Mouse (Mus musculus) regulatory T cell (primary cell): ENCODE results near the gene Cisd3.
"Not testable (repeated sequence)": the region's sequence is repeated elsewhere in the genome, so short reads cannot be mapped to it uniquely, and the experiment has no call there.

Experiments used
- in situ Hi-C: fragments of 300-600 bp; cut with MboI, MseI; formaldehyde crosslinking; loops from one replicate; pipeline ENCODE4 v1.15.1; 2025; ENCODE audit warnings: high pct_unique_total_duplicates

The Cisd3 gene

DNA sequence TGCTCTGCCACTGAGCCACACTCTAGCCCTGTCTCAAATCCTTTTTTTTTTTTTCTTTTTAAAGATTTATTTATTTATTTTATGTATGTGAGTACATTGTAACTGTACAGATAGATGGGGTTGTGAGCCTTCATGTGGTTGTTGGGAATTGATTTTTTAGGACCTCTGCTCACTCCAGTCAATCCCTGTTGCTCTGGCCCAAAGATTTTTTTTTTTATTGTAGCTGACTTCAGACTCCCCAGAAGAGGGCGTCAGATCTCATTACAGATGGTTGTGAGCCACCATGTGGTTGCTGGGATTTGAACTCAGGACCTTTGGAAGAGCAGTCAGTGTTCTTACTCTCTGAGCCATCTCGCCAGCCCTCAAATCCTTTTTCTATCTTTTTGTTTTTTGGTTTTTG lies 24.4 kb downstream of the Cisd3 start:
- in situ Hi-C loops: not testable (repeated sequence)

DNA sequence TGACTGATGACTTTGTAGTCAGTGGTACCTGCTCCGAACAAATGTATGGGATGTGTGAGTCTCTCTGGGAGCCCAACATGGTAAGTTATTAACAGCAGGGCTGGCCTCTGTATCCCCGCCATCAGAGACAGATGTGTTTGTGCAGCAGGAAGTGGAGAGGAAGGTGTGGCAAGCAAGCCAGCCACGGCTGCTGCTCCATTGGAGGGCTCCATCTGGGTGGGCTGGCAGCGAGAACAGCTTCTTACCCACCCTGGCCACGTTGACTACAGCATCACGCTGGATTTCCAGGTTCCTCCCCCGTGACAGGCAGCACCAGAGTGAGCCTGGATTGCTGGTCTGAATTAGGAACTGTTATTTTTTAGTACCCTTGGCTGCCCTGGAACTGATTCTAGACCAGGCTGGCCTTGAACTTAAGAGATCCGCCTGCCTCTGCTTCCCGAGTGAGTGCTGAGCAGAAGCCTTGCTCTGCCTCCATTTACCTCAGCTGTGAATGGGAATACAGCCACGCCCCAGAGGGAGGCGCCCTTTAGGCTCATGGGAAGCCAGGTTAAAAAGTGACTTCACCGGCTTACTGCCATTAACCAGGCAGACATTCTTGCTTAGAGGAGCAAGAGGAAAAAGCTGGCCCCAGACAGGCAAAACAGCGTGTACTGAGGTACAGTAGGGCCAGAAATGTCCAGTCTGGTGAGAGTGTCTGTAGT lies 25.7 kb downstream of the Cisd3 start:
- in situ Hi-C loops: no loop called here

DNA sequence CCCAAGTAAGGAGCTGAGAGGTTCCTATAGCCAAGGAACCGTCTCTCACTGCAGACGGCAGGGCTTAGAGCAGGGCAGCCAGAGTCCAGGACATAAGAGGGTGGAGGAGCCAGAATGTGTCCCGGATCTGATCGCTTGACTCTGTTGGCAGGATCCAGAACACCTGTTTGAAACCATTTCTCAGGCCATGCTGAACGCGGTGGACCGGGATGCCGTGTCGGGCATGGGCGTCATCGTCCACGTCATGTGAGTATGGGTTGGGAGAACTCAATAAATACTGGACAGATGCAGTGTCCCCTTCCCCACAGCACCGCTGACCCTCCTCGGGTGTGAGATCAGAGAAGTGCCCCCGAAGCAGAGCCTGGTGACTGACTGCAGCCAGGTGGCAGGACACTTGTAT lies 26.7 kb downstream of the Cisd3 start:
- in situ Hi-C loops: no loop called here

DNA sequence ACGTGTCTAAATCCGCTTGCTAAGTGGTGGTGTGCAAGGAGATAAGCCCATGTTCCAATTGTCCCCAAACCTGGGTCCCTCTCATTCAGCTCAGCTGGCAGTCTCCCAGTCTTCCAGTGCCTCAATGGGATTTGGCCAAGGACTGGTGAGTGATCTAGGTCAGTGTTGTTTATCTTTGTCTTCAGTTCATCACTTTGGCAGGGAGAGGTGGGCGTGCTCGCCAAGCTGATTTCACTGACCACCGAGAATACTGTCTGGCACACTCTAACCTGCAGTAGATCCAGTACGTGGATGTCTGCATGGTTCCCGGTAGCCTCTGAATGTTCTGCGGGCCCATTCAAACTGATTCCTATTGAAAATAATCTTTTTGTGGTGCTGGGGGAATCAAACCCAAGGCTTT lies 28.3 kb downstream of the Cisd3 start:
- in situ Hi-C loops: no loop called here

DNA sequence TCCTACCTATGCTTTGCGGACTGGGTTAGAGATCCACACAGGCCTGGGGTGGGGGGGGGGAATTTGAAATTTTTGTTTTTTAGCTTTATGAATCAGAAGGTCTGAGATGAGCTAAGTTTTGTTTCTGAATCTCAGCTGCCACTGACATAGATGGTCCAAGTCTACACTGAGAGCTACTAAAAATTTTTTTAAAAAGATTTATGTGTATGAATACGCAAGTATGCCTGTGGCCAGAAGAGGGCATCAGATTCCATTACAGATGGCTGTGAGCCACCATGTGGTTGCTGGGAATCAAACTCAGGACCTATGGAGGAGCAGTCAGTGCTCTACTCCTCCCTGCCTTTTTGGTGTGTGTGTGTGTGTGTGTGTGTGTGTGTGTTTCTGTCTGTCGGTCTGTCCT lies 28.7 kb downstream of the Cisd3 start:
- in situ Hi-C loops: no loop called here

DNA sequence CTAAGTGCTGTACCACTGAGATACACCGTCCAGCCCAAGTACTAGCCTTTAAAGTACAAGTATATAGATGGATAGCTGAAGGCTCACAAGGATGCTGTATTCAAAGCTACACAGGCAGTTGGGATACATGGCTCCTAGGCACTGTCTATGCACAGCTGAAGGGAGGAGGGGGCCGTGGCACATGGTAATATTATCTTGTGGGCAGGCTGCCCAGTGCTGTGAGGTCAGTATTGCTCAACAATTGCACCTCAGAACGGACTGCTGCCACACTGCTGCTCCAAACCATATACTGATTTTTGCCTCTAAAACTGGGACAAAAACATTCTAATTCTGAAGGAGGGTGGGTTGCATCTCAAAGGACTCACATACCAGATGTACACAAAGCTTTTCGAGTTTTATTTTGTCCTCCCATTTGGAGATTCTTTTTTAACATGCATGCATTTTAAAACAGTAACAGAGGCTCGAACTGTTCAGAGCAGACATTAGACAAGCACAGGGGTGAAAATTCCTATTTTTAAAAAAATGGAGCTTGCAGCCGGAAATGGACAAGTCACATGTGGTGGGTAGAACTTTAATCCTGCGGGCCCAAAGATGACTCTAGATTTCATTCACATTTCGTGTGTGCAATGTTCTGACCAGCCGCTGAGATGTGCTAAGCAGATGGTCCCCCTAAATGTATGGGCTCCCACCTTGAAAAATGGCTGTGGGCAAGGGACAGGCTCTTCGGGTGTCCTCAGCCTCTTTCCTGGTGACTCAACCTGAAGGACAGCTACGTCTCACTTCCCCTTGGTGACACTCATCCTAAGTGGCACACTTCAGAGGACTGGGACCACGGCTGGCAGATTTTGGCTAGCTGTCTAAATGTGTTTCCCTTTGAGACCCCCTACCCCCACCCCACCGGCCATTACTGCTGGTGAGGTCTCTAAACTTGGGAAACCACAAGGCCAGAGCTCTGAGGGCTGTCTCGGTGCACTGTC lies 29.4 kb downstream of the Cisd3 start:
- in situ Hi-C loops: no loop called here

DNA sequence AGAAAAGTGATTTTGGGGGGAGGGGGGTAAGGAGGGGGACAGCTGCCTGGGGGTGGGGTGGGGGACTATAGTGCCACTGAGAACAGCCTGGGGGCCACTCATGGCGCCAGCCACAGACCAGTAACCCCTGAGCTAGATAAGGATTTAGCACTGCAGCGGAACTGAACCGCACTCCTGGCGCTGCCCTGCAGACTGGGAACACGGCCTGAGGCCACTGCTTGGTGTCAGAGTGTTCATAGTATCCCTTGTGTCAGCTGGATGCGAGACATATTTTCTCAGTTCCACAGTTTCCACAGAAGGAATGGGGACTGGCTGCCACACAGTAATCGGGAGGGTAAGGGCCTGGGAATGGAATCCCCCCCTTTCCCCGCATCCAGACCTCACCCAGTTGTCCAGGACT lies 30.4 kb downstream of the Cisd3 start:
- in situ Hi-C loops: no loop called here

DNA sequence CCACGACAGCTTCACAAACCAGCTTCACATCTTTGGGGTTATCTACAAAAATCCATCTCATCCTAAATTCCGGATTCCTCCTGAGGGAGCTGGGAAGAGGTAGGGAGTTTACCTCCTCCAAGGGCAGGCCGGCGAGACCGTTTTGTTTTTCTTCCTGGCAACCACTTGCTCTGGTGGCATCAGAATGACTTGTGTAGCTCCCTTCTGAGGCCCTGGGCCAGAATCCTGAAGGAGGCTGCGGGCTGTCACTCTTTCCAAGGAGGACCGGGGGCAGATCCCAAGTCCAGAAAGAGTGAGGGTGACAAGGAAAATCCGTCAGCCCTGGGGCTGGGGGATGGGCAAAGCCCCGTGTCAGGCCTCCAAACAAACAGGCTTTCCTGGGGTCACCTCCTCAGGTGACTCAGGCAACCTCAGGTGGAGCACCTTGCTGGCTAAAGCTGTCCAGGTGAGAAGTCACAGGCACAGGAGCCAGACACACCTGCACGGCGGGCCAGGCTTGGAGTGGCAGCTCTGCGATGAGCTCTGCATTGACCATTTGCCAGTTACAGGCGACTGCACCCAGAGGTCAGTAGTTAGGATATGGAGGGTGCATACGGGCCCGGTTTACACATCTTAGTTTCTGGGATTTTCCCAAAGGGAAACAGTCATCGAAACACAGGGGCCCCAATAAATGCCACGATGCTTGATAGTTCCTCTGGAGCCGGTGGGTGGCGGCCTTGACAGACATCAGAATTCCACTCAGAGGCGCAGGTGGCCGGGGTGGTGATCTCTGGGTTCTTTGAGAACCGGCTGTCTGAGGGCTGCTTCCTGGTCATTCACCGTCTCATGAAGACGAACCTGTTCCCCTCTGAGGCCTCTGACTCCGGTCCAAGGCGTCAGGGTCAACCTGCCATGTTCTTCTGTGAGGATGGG lies 32.0 kb downstream of the Cisd3 start:
- in situ Hi-C loops: no loop called here

DNA sequence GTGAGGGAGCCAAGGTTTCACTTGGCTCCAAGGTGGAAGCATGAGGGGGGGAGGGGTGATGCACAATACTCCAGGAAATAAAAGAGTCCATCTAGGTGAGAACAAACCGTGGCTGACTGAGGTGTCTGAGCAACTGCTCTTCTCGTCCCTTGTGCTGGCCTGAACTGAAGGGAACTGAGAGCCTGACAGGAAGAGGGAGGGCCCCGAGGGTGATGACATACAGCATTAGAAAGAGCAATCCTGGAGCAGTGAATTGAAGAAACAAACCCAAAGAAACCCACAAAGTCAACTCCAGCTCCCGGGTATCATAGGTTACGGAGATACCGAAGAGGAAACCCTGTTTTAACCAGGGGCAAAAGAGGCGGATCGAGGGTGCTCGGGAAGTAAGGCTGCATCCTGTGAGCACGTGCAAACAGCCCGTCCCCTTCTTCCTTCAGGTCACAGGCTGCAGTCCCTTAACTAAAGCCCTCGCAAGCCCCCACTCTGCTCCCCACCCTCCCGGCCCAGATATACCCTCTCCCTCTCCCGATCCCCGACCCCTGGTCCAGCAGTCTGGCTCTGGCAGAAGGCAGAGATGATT lies 32.7 kb downstream of the Cisd3 start:
- in situ Hi-C loops: no loop called here

DNA sequence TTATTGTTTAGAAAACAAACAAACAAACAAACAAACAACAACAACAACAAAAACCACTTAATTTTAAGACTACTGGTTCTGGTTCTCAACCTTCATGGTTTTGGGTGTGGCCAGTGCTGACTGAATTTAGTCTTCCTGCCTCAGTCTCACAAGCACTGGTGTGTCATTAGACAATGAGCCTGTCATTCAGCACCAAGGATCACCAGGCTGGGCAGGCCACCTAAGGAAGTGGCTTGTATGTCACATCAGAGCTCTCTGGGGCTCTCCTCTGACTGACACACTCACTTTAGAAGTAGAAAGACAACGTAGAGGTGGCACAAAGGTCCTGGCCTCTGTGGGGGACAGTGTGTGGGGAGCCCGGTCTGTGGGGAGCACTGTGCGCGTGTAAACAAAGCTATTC lies 33.4 kb downstream of the Cisd3 start:
- in situ Hi-C loops: no loop called here

DNA sequence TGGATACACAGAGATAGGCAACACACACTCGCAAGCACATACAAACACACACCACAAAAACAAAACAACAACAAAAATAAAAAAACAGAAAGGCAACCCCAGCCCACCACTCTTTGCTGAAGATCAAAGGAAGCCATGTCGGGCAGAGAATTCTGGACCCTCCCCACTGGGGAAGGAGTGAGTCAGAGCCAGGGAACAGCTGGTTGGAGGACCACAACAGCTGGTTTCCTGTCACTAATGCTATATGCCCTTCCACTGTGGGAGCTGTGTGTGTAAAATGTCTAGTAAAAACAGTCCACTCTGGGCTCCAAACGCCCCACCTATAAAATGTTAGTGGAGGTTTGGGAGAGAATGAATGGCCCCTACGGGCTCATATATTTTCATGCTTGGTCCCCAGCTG lies 35.7 kb downstream of the Cisd3 start:
- in situ Hi-C loops: no loop called here

DNA sequence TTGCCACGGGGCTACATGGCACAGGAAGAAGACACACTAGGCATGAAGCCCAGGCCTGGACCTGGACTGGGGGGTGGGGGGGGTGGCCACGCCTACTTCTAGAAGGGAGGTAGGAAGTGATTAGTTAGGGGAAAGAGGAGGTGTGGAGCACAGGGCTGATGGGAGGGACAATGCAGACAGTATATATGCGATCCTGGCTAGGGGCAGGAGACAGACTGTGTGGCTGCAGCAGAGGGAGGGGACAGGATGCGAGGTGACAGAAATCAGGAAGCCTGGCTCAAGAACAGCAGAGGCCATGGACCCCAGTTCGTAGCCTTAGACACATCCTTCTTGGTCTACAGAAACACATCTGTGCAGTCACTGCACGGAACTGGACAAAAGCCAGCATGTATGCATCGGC lies 38.1 kb downstream of the Cisd3 start:
- in situ Hi-C loops: no loop called here

DNA sequence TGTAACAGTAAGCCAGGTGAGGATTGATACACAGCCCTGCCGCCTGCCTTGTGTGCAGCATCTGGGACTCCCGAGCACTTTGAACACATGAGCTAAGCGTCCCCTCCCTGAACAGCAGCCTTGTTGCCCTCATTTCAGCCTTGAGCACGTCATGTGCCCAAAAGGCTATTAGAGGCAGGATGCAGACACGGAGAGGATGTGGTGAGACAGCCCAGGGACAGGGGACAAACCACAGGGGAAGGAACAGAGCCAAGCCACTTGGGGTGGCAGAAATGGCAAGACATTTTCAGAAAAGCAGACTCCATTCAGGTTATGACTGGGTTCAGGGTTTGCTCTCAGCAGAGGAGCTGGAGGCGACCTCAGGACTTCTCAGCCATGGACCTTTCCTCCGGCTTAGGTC lies 42.7 kb downstream of the Cisd3 start:
- in situ Hi-C loops: no loop called here

DNA sequence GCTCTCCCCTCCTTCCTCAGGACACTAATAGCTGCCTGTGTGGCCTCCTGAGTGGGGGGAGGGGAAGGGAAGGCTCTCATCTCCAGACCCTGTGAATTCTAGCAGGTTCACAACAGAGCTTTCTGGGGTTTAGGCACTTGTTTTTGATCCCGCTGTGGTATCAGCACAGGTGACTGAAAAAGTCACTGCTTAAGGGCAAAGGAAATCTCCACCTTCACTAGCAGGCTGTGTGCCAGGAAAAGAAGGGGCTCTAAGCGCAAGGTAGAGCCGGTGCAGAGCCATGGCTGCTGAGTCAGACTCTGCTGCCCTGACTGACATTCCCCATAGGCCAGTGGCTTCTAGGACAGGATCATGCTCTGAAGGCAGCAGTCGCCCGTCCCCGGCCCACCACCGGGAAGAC lies 43.1 kb downstream of the Cisd3 start:
- in situ Hi-C loops: no loop called here

DNA sequence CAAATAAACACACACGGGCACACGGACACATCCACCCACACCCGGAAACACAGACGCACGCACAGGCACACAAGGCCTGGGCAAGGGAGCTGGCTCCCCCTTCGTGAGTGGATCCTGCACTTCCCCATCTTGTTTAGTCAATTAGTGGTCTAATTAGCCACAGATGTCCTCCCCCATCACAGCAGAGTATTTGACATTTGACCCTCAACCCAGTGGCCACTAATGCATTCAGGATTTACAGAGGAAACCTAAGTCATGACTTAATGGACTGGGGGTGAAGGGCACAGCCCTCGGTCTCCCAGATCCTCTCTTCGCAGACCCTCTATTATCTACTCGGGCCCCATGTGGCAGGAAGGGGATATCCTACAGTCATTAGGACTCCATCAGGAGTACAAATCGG lies 48.1 kb downstream of the Cisd3 start:
- in situ Hi-C loops: no loop called here

DNA sequence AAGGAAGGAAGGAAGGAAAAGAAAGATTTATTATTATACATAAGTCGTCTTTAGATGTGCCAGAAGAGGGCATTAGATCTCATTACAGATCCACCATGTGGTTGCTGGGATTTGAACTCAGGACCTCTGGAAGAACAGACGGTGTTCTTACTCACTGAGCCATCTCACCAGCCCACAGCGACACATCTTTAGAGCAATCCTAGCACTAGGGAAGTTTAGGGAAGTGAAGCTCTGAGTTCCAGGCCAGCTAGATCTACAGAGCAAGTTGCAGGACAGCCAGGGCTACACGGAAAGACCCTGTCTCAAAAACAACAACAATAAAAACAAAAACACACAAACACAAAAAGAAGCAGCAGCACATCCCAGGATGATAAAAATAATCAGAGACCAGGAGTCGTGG lies 49.2 kb downstream of the Cisd3 start:
- in situ Hi-C loops: loop anchor here (5.0 kb wide), 1 partner anchor 33 kb away; the partner anchor contains the start of genes Pcgf2 and Psmb3

DNA sequence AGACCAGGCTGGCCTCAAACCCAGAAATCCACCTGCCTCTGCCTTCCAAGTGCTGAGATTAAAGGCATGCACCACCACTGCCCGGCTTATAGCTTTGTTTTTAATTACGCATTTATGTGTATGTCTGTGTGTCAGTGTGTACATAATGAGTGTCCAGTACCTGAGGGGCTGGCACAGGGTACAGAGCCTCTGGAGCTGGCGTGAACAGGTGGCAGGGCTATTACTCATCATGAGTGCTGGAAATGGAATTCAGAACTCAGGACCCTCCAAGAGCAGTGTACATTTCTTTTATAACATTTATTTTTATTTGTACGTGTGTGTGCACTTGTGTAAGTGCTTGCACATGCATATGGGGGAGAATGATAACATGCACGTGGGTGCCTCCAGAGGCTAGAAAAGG lies 51.0 kb downstream of the Cisd3 start:
- in situ Hi-C loops: loop anchor here (5.0 kb wide), 1 partner anchor 34 kb away; the partner anchor contains the start of genes Pcgf2 and Psmb3

DNA sequence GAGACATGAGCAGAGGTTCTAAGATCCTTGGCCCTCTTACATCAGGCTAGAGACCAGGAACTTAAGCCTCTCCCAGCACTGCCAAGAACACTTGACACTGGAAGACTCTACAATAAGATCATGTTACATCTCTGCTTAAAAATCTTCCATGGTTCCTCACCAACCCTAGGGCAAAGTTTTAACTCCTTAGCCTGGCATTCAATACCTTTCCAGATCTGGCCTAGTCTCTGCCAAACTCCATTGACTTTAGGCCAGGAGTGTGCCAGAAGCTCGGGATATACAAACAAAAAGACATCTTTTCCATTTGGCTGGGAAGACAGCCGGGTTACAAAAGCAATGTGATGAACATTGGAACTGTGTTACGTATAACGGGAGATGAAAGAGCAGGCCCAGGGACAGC lies 52.0 kb downstream of the Cisd3 start:
- in situ Hi-C loops: loop anchor here (5.0 kb wide), 1 partner anchor 35 kb away; the partner anchor contains the start of genes Pcgf2 and Psmb3
